Mouse (Mus musculus) T-helper 1 cell (primary cell): ENCODE data around the gene Man1a2.

Experiments used
- in situ Hi-C: fragments of 300-600 bp; cut with MboI, MseI; formaldehyde crosslinking; loops from one replicate; pipeline ENCODE4 v1.15.1; 2025; ENCODE audit warnings: high pct_unique_total_duplicates

Gene Man1a2

DNA sequence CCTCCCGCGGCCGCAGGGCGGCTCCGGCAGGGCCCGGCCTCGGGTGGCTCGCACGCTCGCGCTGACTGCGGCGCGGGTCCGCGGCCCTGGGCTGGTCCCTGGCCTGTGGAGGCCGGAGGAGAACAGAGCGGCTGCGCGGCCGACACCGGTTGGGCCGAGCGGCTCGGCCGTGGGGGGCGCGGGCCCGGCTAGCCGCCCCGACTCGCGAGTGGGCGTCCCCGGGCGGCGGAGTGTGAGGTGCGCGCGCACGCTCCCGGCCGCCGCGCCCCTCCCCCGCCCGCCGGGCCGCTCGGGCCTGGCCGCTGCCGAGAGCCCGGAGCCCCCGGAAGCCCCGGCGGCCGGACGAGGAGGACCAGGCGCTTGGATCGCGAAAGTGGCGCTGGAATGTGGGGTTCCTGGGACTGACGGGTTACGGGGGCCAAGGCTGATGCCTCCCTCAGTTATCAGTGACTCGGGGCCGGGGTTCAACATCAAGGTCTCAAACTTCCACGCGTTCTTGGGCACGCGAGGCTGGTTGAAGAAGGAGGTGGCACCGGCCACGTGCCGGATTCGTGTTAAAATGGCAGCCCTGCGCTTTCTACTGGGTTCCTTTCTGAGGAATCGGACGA, 564 bp upstream of the Man1a2 start:
- in situ Hi-C loops = loop anchor here (5.0 to 10.0 kb wide), 3 partner anchors 201 to 606 kb away; partner anchors contain the start of gene Tent5c

DNA sequence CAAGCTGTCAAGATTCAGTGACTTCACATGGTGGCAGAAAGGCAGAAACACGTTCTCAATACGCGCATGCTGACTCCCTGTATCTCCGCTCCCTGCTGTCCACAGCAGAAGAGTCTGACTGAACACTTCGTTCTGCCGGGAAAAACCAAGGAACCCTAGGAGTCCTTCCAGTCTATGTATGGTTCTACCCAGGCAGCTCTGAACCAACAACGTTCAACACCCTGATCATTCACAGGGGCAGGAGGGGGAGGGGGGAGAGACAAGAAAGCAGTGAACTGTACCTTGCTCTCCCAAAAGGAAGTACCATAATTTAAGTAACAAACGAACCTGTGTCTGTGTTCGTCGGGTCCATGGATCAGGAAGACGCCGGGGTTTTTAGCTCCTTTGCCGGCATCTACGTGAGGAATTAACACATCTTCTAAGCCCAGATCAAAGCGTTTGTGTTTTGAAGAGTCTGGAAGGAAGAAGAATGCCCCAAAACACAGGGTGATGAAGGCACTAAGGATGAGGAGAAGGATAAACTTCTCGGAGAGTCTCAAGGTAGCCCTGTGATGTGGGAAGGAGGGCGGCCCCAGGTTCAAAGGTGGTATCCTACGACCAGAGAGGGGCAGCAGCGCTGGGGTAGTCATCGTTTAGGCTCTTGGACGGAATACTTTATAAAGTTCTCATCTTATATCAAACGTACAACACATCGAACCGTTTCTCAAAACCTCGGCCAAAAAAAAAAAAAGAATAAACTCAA, 898 bp downstream of the Man1a2 start:
- in situ Hi-C loops = loop anchor here (10.0 kb wide), 1 partner anchor 200 kb away; the partner anchor contains the start of gene Tent5c

DNA sequence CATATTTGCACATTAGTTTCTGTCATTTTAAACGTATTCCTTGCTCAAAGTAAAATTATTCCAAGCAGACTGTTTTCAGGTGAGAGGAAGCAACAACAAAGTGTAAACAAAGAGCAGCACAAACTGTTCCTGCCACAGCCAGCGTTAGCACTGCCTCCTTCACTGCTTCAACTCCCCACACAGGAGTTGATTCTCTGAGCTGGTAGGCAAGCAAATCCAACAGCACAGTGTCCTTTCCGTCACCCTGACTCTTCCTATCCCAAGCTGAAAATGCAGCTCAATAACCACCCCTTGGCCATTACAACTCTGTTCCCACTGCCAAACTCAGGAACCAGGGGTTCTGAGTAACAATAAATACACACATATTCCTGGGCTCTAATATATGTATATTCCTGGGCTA, 2.5 kb downstream of the Man1a2 start:
- in situ Hi-C loops = loop anchor here (10.0 kb wide), 1 partner anchor 198 kb away; the partner anchor contains the start of gene Tent5c

DNA sequence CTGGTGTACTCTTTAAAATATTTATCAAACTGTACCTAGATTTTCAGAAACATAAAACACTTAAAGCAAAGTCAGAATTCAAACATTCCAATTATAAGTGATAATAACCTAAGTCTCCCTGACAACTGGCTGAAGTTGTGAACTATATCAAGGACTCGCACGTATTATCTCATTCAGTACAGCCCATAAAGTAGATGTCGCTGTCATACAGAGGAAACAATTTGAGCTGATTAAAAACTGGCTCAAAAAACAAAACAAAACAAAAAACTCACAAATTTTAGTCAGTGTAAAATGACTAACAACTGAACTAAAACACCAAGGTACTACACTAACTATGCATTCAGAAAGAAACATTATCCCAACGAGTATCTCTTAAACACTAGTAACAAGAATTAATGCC, 3.0 kb downstream of the Man1a2 start:
- in situ Hi-C loops = loop anchor here (10.0 kb wide), 1 partner anchor 197 kb away; the partner anchor contains the start of gene Tent5c

DNA sequence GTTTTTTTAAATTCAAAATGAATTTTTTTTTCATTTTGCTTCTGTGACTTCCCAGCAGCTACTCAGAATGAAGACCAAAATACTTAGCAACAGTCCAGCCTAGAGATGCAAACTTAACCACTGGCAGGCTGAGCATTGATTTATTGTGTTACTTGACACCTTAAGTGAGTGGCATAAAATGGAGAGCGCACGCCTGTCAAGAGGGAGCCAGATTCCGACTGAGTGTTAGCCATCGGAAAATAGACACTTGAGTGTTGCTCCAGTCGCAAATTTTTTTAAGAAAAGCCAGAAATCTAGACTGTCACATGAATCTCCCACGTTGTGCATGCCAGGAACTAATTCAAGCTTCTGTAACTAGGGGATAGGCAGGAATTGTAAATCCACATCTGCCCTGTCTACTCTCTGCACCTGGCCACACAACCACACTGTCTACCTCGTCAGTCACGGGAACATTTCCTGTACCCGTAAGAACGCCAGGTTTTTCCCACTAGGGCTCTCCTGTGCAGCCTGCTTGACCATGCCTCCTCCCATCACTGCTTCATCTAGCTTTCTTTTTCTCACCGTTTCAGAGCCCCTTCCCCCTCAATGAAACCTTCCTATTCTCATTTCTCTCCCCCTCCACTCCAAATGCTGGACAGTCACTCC, 3.7 kb downstream of the Man1a2 start:
- in situ Hi-C loops = loop anchor here (10.0 kb wide), 1 partner anchor 197 kb away; the partner anchor contains the start of gene Tent5c

DNA sequence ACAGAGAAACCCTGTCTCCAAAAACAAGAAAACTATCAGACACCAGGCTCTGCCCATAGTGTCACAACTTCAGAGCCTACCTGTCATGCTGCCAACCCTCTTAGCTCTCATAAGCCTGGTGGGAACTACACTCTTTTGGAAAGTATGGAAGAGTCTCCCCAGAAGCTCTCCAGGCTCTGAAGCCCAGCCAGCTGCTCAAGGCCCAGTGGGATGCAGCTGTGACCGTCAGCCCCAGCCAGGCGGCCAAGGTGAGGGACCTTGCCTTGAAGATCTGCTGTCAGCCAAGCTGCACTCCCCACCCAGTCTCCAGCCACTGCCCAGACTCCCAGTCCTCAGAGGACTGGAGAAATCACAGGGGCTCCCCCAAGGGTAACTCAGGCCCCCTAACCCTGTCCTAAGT, 5.1 kb downstream of the Man1a2 start:
- in situ Hi-C loops = loop anchor here (10.0 kb wide), 1 partner anchor 195 kb away; the partner anchor contains the start of gene Tent5c

DNA sequence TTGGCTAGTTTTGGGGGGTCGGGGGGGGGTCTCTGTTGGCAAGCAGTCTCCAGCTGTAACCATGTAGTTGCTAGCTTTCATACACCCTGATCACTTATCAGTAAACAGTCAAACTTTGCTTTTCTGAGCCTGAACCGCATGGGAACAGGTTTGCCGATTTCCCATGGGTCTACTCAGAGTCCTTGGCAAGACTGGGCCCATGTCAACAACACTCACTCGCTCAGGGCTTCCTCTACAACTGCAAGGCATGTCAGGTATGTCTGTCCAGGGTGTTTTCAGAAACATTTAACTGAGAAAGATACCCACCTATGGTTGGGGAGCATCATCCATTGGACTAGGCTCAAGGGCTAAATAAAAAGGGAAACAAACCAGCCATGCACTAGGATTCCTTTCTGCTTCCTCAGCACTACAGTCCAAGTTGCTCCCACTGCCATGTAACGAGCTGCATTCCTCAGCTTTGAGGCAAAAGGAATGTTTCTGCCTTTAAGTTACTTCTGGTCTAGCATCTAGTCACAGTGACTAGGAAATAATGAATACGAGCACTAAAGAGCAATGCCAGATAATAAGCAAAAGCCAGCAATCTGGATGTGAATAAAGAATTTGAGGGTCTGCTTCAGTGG, 6.2 kb downstream of the Man1a2 start:
- in situ Hi-C loops = no loop called here

DNA sequence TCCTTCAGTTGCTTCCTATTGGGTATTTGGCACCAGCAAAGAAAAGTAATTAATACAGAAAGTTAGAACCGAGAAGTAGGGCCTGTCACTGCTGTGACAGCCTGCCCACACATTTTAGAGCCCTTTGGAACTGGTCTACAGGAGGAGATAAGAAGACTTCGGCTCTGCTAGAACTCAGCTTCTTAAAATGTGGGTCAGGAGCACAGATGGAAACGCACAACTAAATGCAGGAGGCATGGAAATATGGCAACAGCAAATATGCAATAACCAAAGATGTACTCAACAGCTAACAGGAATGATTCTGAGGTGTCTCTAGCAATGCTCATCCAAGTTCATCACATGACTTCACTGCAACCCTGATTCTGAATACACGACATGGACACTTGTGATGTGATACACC, 10.2 kb downstream of the Man1a2 start:
- in situ Hi-C loops = no loop called here

DNA sequence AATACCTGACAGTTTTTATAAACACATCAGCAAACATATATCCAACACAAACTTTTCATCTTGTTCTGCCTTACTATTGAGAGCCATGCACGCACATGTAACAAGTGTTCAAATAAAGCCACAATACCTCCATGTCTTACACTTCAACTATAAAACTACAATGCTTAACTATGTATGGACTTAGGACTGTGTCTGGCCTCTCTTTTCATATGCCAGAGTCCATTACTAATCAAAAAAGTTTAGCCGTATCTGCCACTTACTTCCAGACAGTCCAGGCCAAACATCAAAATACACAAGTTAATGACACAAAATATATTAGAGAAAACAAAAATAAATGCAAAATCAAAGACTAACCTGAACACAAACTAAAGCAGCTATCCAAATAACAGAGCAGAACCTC, 14.9 kb downstream of the Man1a2 start:
- in situ Hi-C loops = no loop called here

DNA sequence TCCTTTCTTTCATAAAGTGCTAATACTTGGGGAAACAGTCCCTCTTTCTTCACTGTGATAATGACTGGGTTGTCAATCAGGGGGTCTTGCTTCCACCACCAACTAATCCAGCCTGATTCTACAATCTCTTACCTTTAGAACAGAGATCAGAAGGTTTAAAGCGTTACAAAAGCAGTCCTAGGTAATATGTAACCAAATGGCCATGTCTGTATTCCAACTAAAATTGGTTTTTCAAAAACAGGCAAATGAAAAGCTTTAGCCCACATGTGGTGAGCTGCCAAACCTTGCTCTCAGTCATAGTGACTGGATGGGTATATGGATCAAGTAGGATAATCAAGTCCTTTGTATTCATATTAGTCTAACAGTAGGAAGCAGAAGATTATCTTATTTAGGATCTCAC, 32.0 kb downstream of the Man1a2 start:
- in situ Hi-C loops = no loop called here

DNA sequence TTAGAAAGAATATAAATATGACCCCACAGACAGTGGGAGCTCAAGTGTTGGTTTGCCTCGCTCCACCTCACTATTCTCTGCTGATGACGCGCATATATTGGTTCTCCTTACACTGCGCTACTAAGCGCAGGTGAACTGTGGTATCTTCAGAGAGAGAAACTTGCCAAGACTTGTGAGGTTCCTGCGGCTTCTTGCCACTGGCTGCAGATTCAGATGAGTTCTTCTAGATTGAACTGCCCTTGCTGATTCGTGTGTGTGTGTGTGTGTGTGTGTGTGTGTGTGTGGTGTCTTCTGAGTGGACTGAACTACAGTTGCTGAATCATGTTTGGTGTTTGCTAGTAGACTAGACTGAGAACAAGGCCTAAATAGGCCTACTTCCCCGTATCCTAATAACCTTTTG, 43.7 kb downstream of the Man1a2 start:
- in situ Hi-C loops = no loop called here

DNA sequence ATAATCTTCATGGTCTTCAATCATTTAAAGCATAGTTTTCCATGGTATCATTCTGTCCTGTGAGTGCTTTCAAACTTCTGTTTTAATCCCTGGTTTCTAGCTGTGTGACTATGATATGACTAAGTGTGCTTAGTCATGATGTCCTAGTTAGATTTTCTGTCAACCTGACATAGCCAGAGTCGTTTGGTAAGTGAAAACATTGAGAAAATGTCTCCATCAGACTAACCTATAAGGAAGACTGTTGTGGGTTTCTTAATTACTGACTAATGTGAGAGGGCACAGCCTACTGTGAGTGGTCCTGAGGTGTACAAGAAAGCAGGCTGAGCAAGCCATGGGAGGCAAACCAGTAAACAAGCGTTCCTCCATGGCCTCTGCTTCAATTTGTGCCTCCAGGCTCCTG, 49.0 kb downstream of the Man1a2 start:
- in situ Hi-C loops = loop anchor here (10.0 kb wide), 1 partner anchor 509 kb away; no protein-coding TSS in a partner anchor

DNA sequence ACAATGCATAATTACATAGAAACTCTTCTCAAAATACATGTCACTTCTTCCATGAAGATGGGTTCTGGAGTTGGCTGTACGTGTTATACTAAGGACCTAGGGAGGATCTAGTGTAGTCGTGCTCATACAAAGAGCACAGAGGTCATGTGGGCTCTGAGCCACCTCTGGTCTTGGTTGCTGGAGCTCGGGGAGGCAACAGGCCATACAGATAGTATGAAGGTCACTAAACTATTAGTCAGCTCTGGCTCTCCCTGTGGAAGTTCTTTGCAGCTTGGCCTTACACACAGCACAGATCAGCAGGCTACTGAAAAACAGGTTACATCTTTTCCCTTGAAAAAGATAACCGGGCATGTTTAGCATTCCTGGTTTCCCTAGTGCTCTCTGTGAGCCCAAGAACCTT, 50.5 kb downstream of the Man1a2 start:
- in situ Hi-C loops = loop anchor here (10.0 kb wide), 1 partner anchor 510 kb away; no protein-coding TSS in a partner anchor

DNA sequence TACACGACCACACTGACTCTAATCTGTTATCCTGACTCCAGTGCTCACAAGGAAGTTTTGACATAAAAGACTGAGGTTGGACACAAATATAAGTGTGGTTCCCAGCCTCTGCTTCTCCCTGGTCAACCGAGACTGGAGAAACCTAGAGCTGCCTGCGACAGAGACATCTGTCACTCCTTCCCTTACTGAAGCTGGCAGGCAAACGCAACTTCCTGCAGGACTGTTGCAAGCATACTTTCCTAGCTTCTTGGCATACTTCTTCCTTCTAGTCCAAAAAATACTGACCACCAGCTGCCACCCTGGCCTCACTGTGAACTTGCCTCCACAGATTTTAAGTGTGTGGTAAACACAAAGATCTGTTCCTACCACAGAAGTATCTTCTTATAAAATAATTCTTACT, 66.8 kb downstream of the Man1a2 start:
- in situ Hi-C loops = no loop called here

DNA sequence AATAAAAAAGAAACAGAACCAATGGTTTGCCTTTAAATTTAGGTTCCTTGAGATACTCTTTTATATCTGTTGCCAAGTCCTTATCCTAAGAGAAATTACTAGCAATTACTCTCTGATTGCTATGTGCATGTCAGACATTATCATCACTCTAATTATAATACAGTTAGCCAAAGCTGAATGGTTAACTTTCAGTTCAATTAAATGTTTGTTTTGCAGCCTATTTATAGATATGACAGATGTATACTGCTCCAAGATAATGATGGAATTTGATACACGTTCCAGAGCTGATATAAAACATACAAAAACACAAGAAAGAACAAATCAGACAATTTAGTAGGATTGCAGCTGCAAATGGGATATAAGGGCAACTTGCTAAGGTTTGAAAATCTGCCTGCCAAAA, 74.4 kb downstream of the Man1a2 start:
- in situ Hi-C loops = no loop called here

DNA sequence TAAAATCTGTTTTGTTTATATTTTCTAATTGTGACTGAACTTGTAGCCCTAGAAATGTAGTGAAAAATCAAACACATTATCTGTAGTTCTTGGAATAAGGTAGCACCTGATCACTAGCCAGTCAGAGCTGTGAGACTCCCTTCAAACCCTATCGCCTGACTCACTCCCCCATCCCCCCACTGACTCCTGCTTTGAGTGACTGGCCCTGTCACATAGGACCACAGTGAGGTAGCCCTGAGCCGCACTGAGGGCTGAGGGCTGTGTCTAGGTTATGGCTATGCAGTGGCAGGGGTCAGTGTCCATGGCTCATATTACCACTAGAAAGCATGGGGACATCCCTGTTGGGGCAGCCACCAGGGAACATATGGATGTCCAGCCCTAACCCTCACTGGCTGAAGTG, 80.8 kb downstream of the Man1a2 start:
- in situ Hi-C loops = no loop called here

DNA sequence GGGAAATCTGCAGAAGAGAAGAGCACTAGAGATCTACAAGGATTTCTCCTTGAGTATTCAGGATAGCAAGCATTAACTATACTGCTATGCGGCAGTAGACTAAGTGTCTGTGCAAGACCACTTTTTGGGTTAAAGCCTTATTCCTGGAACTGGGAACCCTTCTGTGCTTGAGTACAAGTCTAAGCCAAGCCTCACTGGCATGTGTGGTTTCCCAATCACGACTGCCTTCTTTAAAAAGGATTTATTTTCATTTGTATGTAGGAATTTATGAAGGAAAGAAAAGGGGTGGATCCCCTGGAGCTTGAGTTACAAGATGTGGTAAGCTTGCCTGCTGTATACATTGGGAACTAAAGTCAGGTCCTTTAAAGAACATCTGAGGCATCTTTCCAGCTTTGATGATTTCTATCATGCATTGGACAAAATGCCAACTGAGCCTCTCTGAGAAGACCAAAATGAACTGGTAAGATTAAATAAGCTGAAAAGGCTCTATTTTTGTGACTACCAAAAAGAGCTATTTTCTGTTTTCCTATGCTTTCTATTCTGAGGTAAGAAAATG, 86.0 kb downstream of the Man1a2 start:
- in situ Hi-C loops = no loop called here

DNA sequence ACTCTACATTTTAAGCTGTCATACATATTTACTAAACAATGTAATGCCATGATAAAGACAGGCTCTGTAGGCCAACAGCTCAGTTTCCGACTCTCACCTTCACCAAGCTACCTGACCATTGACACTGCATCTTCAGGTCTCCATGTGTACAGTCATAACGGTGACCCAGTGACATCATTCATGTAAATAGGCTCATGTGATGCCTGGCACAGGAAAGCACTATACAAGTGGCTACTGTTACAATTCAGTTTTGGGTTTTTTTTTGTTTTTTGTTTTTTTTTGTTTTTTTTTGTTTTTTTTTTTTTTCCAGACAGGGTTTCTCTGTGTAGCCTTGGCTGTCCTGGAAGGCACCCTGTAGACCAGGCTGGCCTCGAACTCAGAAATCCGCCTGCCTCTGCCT, 94.2 kb downstream of the Man1a2 start:
- in situ Hi-C loops = no loop called here

DNA sequence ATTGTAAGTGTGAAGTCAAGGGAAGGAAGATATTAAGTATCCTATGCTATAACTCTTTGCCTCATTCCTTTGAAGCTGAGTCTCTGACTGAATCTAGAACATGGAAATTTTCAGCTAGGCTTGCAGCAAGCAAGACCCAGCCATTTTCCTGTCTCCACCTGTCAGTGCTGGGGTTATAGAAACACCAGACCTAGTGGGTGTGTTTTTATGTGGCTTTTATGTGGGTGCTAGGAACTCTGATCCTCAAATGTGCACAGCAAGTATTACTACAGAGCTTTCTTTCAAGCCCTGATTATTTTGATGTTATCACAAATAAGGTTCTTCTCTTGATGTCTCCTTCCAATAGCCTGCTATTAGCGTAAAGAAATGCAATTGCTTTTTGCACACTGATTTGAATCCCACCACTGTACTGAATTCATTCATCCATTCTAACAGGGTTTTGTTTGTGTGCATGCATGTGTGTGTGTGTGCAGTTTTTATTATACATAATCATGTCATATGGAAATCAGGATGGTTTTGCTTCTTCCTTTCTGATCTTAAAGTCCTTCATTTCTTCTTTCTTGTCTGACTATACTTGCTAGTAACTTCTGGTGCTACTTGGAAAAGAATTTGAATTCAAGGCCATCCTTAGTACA, 102.5 kb downstream of the Man1a2 start:
- in situ Hi-C loops = no loop called here

DNA sequence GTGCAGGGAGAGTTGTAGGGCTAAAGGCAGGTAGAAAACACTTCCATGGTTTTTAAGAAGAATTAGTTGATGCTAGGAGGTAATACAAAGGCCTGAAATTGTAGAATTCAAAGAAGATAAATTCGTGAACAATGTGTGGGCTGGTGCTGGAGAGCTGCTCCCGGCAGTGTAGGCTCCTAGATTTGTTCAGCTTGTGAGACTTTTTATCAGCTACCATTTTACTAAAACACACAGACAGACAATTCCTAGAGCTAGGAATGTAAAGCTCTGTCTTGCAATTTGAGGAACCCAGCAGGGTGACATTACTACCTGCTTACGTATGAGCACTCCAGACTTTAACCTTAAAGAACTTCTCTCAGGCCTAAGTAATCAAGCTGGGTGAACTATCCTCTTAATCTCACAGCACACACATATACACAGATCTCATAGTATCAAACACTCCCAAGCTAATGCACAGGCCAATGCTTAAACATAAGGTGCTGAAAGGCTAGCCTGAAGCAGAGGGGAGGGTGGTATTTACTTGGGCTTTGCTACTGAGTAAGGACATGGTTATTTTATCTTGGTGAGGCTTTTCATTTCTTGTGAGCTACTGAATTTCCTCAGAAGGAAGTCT, 112.6 kb downstream of the Man1a2 start:
- in situ Hi-C loops = no loop called here
